Mouse (Mus musculus) stomach, embryonic 14.5 days (tissue): ENCODE data around the gene Tbxas1. TPM values are rescaled to one million over a fixed set of nuclear protein-coding genes. Genes with fewer than 3 reads are reported as not detected.

Experiments
- ATAC-seq: fragments of 200-750 bp; cut with Nextera tagmentation; 2 replicates; pipeline ENCODE4 v1.8.0; 2017; ENCODE audit warnings: low read depth, moderate TSS enrichment; ENCODE audit not compliant: insufficient number of reproducible peaks, insufficient read depth, low FRiP score
- H3K27ac ChIP-seq: fragments of 300-500 bp; sonication (generic); 2 replicates; pipeline ENCODE4 v1.5.1; 2014; ENCODE audit warnings: mild to moderate bottlenecking, low read length, moderate library complexity, mixed read lengths
- H3K27me3 ChIP-seq: fragments of 300-500 bp; sonication (generic); 2 replicates; pipeline ENCODE4 v1.6.1; 2014; ENCODE audit warnings: low read length, control low read depth, mixed read lengths; ENCODE audit not compliant: control insufficient read depth, insufficient read depth
- H3K36me3 ChIP-seq: fragments of 300-500 bp; sonication (generic); 2 replicates; pipeline ENCODE4 v1.6.1; 2014; ENCODE audit warnings: mild to moderate bottlenecking, control low read depth, low read length, moderate library complexity, mixed read lengths; ENCODE audit not compliant: control insufficient read depth, insufficient read depth
- H3K4me1 ChIP-seq: fragments of 300-500 bp; sonication (generic); 2 replicates; pipeline ENCODE4 v1.6.1; 2014; ENCODE audit warnings: low read length, control low read depth, mixed read lengths; ENCODE audit not compliant: control insufficient read depth, insufficient read depth
- H3K4me2 ChIP-seq: fragments of 300-500 bp; sonication (generic); replicated peaks from 2 replicates; pipeline ENCODE4 v1.6.1; 2014; ENCODE audit warnings: low read depth, low read length, control low read depth
- H3K4me3 ChIP-seq: fragments of 300-500 bp; sonication (generic); 2 replicates; pipeline ENCODE4 v1.5.1; 2014; ENCODE audit warnings: low read depth, low read length, control low read depth
- H3K9ac ChIP-seq: fragments of 300-500 bp; sonication (generic); replicated peaks from 2 replicates; pipeline ENCODE4 v1.6.1; 2014; ENCODE audit warnings: low read depth, mild to moderate bottlenecking, control low read depth, low read length, moderate library complexity, mixed read lengths
- H3K9me3 ChIP-seq: fragments of 300-500 bp; sonication (generic); 2 replicates; pipeline ENCODE4 v1.6.1; 2016; ENCODE audit warnings: low read depth, low read length, control low read depth; ENCODE audit not compliant: control insufficient read depth
- WGBS: fragments of 180-500 bp; shearing (Covaris S2); extraction: QIAGEN DNeasy Blood & Tissue Kit; methylation state at CpG from one replicate; pipeline ENCODE4 v1.1.7; 2014; 5-methylcytosine and 5-hydroxymethylcytosine counted together
- polyA plus RNA-seq: library from polyadenylated mRNA; unstranded; fragments of >200 nt; fragmentation: Nextera tagmentation; extraction: Ambion mirVana; gene quantifications from 2 replicates; pipeline ENCODE4 v1.2.1, GENCODE M21; 2014

Gene Tbxas1
- polyA plus RNA-seq, 1 experiment from 2014 or later, result 3.3 TPM

DNA sequence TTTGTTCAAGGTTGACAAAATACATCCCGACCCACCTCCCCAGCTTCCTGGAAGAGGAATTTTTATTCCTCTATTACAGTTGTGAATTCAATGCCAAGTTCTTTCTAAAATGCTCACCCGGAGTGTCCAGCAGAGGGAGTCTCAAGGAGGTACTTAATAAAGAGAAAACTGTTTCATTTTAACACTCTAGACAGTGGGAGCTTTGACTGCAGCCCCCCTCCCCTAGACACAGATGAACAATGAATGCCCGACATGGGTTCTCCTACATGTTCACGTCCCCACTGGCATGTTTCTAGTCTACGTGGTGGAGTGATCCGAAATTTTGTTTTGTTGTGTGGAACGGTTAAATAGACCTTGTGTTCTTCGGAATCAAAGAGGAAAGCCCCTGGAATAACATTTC is 1.2 kb upstream of the Tbxas1 start:
- Histone ChIP-seq H3K9ac (peak overlapping the region; percentile 88), H3K36me3 (peaks cover 3% of the 10 kb centered on the region; the same call in 1 of the 2 replicates), H3K4me3 (peak overlapping the region; percentile 67), H3K9me3 (no peaks in the 10 kb centered on the region), H3K4me1 (peaks cover 40% of the 10 kb centered on the region), H3K4me2 (peak overlapping the region; percentile 78), H3K27me3 (no peaks in the 10 kb centered on the region), H3K27ac (peak overlapping the region; percentile 71; the same call in 1 of the 2 replicates)
- ATAC-seq, result no peak
- 12% methylated on average over 8 of the region's 8 CpGs for WGBS

DNA sequence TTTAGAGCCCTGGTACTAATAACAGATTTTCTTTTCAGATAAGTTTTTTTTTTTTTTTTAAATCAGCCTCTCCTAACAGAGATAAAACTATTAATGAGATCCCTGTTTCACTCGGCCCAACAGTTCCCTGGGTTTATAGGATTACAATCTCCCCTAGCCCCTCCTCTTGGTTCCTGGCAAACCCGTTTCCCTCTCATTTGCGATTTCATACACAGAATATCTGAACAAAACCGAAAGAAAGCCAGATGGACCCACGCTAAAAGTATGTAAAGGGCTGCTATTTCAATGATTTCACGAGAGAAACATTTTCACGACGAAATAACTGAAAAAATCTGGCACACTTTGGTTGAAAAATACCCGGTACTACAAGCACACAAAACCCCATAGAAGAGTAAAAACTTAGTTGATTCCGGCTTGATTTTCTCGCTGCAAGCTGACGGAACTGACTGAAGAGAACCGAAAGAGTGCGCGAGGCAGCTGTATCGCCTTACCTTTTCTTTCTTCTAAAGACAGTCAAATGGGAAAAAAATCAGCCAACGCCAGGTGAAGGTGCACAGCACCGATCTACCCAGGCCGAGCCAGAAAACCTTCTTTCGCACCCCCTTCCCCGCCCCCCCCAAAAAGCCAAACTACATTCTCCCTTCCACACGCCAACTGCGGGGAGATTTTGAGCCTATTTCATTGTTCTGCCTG is 493 bp upstream of the Tbxas1 start:
- Histone ChIP-seq H3K27ac (peak overlapping the region; percentile 88), H3K27me3 (no peaks in the 10 kb centered on the region), H3K9ac (peak overlapping the region; percentile 88), H3K36me3 (peaks cover 3% of the 10 kb centered on the region; the same call in 1 of the 2 replicates), H3K9me3 (no peaks in the 10 kb centered on the region), H3K4me1 (peaks cover 37% of the 10 kb centered on the region), H3K4me3 (peak overlapping the region; percentile 67), H3K4me2 (peak overlapping the region; percentile 78)
- ATAC-seq, result no peak
- under 1% methylated on average over 23 of the region's 23 CpGs for WGBS

DNA sequence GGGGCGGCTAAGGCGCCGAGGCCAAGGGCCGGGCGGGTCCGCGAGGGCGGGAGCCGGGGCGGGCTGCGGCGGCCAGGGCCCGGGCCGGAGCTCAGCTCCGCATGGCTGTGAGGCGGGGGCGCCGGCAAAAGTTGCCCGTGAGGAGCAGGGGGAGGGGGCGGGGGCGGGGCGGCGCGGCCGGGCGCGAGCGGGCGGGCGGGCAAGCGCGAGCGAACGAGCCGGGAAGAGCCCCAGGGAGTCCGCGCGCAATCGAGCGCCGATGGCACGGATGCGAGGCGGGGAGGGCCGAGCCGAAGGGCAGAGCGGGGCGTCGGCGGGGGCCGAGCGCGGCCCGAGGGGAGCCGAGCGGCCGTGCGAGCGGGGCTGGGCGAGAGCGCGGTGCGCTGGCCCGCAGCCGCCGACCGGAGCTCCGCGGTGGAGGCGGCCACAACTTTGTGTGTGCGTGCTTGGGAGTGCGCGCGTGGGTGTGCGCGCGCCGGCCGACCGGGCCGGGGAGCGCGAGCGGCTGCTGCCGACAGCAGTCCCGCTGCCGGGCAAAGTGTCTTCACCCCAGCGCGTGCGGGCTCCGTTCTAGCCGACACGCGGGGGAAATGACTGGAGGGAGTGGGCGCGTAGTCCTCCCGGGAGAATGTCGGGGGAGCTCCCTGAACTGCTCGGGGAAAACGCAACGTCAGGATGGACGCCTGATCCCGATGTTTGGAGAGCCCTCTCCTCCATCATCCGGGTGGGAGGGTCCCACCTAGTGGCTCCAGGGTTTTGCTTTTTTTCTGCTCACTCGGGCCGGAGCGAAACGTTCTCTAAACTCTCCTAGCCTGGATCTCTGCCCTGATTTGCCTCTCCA is 1.1 kb downstream of the Tbxas1 start, which contains the start of gene Hipk2:
Gene Hipk2, minus strand, starts transcription at position 95 of the 841 bp plus-strand sequence.
- peak within 1 kb of the TSS; percentile 88 for H3K27ac ChIP-seq
- H3K4me3 ChIP-seq, result peak within 1 kb of the TSS; percentile 67
- under 1% methylated on average over 81 of the region's 108 CpGs for WGBS
- peak within 1 kb of the TSS; percentile 88 for H3K9ac ChIP-seq
- H3K4me1 ChIP-seq, result peaks cover 28% of the 10 kb centered on the region
- H3K4me2 ChIP-seq, result peak within 1 kb of the TSS; percentile 78
- H3K36me3 ChIP-seq, result no peaks in the 10 kb centered on the region; the same call in 1 of the 2 replicates
- no peaks in the 10 kb centered on the region for H3K27me3 ChIP-seq
- no peaks in the 10 kb centered on the region for H3K9me3 ChIP-seq
- ATAC-seq, result peak; percentile 91

DNA sequence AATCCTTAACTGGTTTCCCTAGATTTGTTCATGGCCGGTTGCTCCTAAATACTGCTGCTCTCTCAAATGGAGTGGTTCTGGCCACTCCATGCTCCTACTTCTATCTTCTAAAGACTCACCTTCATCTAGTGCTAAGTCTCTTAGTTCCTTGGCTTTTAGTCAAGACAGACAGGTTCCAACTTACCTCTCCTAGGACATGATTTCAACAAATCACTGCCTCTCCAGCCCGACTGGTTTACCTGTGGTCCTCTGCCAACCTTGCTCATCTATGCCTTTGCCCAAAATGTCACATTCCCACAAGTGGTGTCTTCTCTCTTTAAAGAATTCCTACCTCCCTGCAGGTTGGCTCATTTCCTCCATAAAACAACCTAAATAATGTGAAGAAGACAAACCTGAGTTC is 2.5 kb downstream of the Tbxas1 start:
- no peak overlapping the region for H3K9ac ChIP-seq
- 92% methylated on average over 2 of the region's 2 CpGs for WGBS
- ATAC-seq, result no peak

DNA sequence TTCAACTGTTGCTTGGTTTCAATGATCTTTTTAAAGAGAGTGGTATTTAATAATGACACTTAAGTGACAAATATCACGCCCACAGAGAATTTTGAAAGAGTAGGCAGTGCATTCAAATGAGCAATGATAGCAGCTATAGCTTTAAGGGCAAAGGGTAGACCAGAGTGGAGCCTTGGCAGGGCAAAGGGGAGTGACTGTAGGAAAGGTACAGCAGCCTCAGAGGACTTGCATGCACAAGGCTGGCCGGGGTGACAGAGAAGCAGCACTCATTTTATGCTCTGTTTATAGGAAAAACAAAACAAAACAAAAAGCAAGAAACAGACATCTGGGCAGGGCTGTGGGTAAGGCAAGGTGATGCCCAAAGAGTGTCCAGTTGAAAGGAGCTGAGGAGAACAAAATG is 6.3 kb downstream of the Tbxas1 start:
- no peaks in the 10 kb centered on the region for H3K9me3 ChIP-seq
- H3K4me1 ChIP-seq, result peaks cover 21% of the 10 kb centered on the region
- no peaks in the 10 kb centered on the region for H3K36me3 ChIP-seq
- H3K4me2 ChIP-seq, result no peak overlapping the region
- ATAC-seq, result no peak
- 73% methylated on average over 2 of the region's 2 CpGs for WGBS
- no peaks in the 10 kb centered on the region for H3K27me3 ChIP-seq
- H3K27ac ChIP-seq, result no peak overlapping the region
- H3K9ac ChIP-seq, result no peak overlapping the region
- no peak overlapping the region for H3K4me3 ChIP-seq

More for the DNA sequence above, 2.5 kb downstream of the Tbxas1 start:
- Histone ChIP-seq H3K9me3 (no peaks in the 10 kb centered on the region), H3K4me3 (no peak overlapping the region), H3K4me1 (peaks cover 21% of the 10 kb centered on the region), H3K4me2 (no peak overlapping the region), H3K27me3 (no peaks in the 10 kb centered on the region), H3K36me3 (no peaks in the 10 kb centered on the region), H3K27ac (no peak overlapping the region)

DNA sequence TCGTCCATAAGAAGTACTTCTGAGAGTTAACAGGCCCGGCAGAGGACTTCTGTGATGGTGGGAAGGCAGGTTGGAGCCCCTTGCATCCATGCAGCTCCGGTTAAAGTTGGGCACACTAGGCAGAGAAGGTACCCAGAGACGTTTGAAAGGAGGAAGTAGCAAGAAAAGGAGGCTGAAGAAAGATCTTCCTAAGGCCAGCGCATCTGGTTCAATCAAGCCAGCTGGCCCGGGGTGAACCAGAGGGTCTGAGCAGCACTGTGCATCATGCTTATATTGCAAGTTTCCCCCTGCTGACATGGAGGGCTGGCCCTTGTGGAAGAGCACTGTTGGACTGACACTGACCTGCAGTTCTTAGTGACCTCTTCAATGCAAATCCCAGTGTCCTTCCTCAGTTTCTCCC is 6.8 kb downstream of the Tbxas1 start:
- H3K27me3 ChIP-seq, result no peaks in the 10 kb centered on the region
- H3K4me2 ChIP-seq, result no peak overlapping the region
- WGBS, result 59% methylated on average over 6 of the region's 6 CpGs
- H3K27ac ChIP-seq, result no peak overlapping the region
- no peaks in the 10 kb centered on the region for H3K36me3 ChIP-seq
- no peak overlapping the region for H3K4me3 ChIP-seq
- H3K9ac ChIP-seq, result no peak overlapping the region
- no peaks in the 10 kb centered on the region for H3K9me3 ChIP-seq
- ATAC-seq, result no peak
- peaks cover 20% of the 10 kb centered on the region for H3K4me1 ChIP-seq

DNA sequence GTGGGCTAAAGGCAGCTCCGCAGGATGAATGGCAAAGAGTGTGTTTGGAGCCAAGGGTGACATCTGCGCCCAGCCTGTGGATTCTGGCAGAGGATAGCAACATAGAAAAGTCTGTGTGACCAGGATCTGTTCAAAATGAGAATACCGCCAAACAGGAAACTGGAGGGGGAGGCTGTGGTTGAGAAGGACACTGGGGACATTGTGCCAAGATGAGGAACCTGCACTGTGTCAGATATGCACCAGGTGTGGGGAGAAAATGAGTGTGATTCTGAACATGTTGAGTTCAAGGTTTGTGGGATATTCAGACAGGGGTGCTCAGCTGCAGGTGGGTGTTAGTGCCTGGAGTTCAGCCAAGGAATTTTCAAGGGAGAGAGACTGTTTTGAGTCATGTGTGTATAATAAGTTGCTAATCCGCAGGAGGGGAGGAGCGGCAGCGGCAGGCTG is 7.5 kb downstream of the Tbxas1 start:
- ATAC-seq, result no peak; the same call in 1 of the 2 replicates

DNA sequence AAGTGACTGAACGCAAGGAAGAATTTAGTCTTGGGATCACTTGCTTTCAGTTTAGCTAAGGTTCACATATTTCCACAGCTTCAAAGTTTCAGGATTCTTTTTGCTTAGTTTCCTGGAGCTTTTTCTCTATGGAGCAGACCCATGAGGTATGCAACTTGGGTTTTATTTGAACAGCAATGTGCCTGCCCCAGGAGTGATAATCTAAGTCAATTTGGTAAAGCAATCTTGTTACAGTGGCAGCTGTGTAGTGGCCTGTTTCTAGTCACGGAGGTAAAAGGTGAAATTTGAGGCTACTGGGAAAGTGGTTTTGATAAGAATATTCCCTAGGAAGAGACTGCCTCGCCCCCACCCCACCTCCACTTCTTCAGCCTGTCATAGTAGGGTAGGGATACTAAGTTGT is 9.3 kb downstream of the Tbxas1 start:
- Histone ChIP-seq H3K4me1 (peaks cover 17% of the 10 kb centered on the region), H3K4me3 (no peak overlapping the region), H3K9me3 (no peaks in the 10 kb centered on the region), H3K27me3 (no peaks in the 10 kb centered on the region), H3K36me3 (no peaks in the 10 kb centered on the region), H3K27ac (no peak overlapping the region), H3K4me2 (no peak overlapping the region), H3K9ac (no peak overlapping the region)
- ATAC-seq, result no peak
- WGBS, result 53% methylated on average over 3 of the region's 3 CpGs

More for the DNA sequence above, 7.5 kb downstream of the Tbxas1 start:
- H3K27me3 ChIP-seq, result no peaks in the 10 kb centered on the region
- H3K36me3 ChIP-seq, result no peaks in the 10 kb centered on the region
- no peaks in the 10 kb centered on the region for H3K9me3 ChIP-seq
- WGBS, result 33% methylated on average over 6 of the region's 6 CpGs
- peaks cover 17% of the 10 kb centered on the region for H3K4me1 ChIP-seq
- no peak overlapping the region for H3K9ac ChIP-seq
- no peak overlapping the region for H3K4me2 ChIP-seq
- peak overlapping the region; percentile 2; the same call in 1 of the 2 replicates for H3K27ac ChIP-seq
- no peak overlapping the region for H3K4me3 ChIP-seq
